Mouse (Mus musculus): Measurements from ENCODE around the gene Krt82. TPM values are rescaled to one million over a fixed set of nuclear protein-coding genes. Genes with fewer than 3 reads are reported as not detected.

Krt82 gene
- polyA plus RNA-seq, 1 experiment, result 0.05 TPM

- TF ChIP-seq CTCF (IDR thresholded peaks at IDR 0.05; ENCODE audit: borderline replicate concordance, control insufficient read depth, extremely low read depth, insufficient read depth, low read length, poor library complexity) (no peak), POLR2A (IDR thresholded peaks at IDR 0.05; ENCODE audit: control insufficient read depth, extremely low read depth, insufficient read depth, low read length, poor library complexity) (no peak)
- Histone ChIP-seq H3K27me3 (ENCODE audit: control insufficient read depth, insufficient read depth, low read length) (no peaks in the 10 kb centered on the region), H3K27ac (ENCODE audit: control insufficient read depth, insufficient read depth, low read length) (no peak overlapping the region), H3K4me1 (replicated peaks; ENCODE audit: control insufficient read depth, insufficient read depth, low read length) (no peaks in the 10 kb centered on the region), H3K4me3 (ENCODE audit: control insufficient read depth, insufficient read depth, low read length) (no peak overlapping the region), H3K36me3 (ENCODE audit: control insufficient read depth, insufficient read depth, low read length) (no peaks in the 10 kb centered on the region)
- WGBS, result 77% methylated on average over 5 of the region's 5 CpGs
- DNase-seq, result no peak
These were observed 25.0 kb upstream of the Krt82 start for GRCm38 (mm10) chr15:101575506-101575905.

- Histone ChIP-seq H3K36me3 (ENCODE audit: control insufficient read depth, insufficient read depth, low read length) (no peaks in the 10 kb centered on the region), H3K27me3 (ENCODE audit: control insufficient read depth, insufficient read depth, low read length) (no peaks in the 10 kb centered on the region), H3K4me1 (replicated peaks; ENCODE audit: control insufficient read depth, insufficient read depth, low read length) (no peaks in the 10 kb centered on the region), H3K27ac (ENCODE audit: control insufficient read depth, insufficient read depth, low read length) (no peak within 1 kb of the TSS), H3K4me3 (ENCODE audit: control insufficient read depth, insufficient read depth, low read length) (no peak within 1 kb of the TSS)
- DNase-seq, result no peak
- TF ChIP-seq POLR2A (IDR thresholded peaks at IDR 0.05; ENCODE audit: control insufficient read depth, extremely low read depth, insufficient read depth, low read length, poor library complexity), result no peak
- TF ChIP-seq CTCF (IDR thresholded peaks at IDR 0.05; ENCODE audit: borderline replicate concordance, control insufficient read depth, extremely low read depth, insufficient read depth, low read length, poor library complexity), result no peak
- WGBS, result 73% methylated on average over 15 of the region's 15 CpGs
These were observed 23.4 kb upstream of the Krt82 start, which contains the start of gene Krt75 for GRCm38 (mm10) chr15:101573796-101574345. Gene Krt75, minus strand, starts transcription at chr15:101573904.

- Histone ChIP-seq H3K4me1 (replicated peaks; ENCODE audit: control insufficient read depth, insufficient read depth, low read length) (no peaks in the 10 kb centered on the region), H3K4me3 (ENCODE audit: control insufficient read depth, insufficient read depth, low read length) (no peak overlapping the region), H3K27me3 (ENCODE audit: control insufficient read depth, insufficient read depth, low read length) (no peaks in the 10 kb centered on the region), H3K36me3 (ENCODE audit: control insufficient read depth, insufficient read depth, low read length) (no peaks in the 10 kb centered on the region), H3K27ac (ENCODE audit: control insufficient read depth, insufficient read depth, low read length) (no peak overlapping the region)
- peak; percentile 11 for DNase-seq
- 45% methylated on average over 7 of the region's 7 CpGs for WGBS
- TF ChIP-seq POLR2A (IDR thresholded peaks at IDR 0.05; ENCODE audit: control insufficient read depth, extremely low read depth, insufficient read depth, low read length, poor library complexity) (no peak), CTCF (IDR thresholded peaks at IDR 0.05; ENCODE audit: borderline replicate concordance, control insufficient read depth, extremely low read depth, insufficient read depth, low read length, poor library complexity) (peak; percentile 45; the same call in 1 of the 2 replicates)
These were observed 17.3 kb upstream of the Krt82 start for GRCm38 (mm10) chr15:101567780-101568179.

- H3K36me3 ChIP-seq (ENCODE audit: control insufficient read depth, insufficient read depth, low read length), result no peaks in the 10 kb centered on the region
- H3K4me3 ChIP-seq (ENCODE audit: control insufficient read depth, insufficient read depth, low read length), result no peak within 1 kb of the TSS
- TF ChIP-seq CTCF (IDR thresholded peaks at IDR 0.05; ENCODE audit: borderline replicate concordance, control insufficient read depth, extremely low read depth, insufficient read depth, low read length, poor library complexity) (no peak), POLR2A (IDR thresholded peaks at IDR 0.05; ENCODE audit: control insufficient read depth, extremely low read depth, insufficient read depth, low read length, poor library complexity) (no peak)
- no peaks in the 10 kb centered on the region for H3K4me1 ChIP-seq (replicated peaks; ENCODE audit: control insufficient read depth, insufficient read depth, low read length)
- H3K27ac ChIP-seq (ENCODE audit: control insufficient read depth, insufficient read depth, low read length), result no peak within 1 kb of the TSS
- WGBS, result 69% methylated on average over 5 of the region's 5 CpGs
- H3K27me3 ChIP-seq (ENCODE audit: control insufficient read depth, insufficient read depth, low read length), result no peaks in the 10 kb centered on the region
- DNase-seq, result no peak
These were observed 12.4 kb upstream of the Krt82 start, which contains the start of gene Krt90 for GRCm38 (mm10) chr15:101562850-101563249. Gene Krt90, minus strand, starts transcription at chr15:101562950.

- DNase-seq, result no peak
- TF ChIP-seq POLR2A (IDR thresholded peaks at IDR 0.05; ENCODE audit: control insufficient read depth, extremely low read depth, insufficient read depth, low read length, poor library complexity) (no peak), CTCF (IDR thresholded peaks at IDR 0.05; ENCODE audit: borderline replicate concordance, control insufficient read depth, extremely low read depth, insufficient read depth, low read length, poor library complexity) (no peak)
- 19% methylated on average over 7 of the region's 7 CpGs for WGBS
- Histone ChIP-seq H3K4me3 (ENCODE audit: control insufficient read depth, insufficient read depth, low read length) (no peak overlapping the region), H3K4me1 (replicated peaks; ENCODE audit: control insufficient read depth, insufficient read depth, low read length) (no peaks in the 10 kb centered on the region), H3K27me3 (ENCODE audit: control insufficient read depth, insufficient read depth, low read length) (no peaks in the 10 kb centered on the region), H3K36me3 (ENCODE audit: control insufficient read depth, insufficient read depth, low read length) (no peaks in the 10 kb centered on the region), H3K27ac (ENCODE audit: control insufficient read depth, insufficient read depth, low read length) (no peak overlapping the region)
These were observed 7.7 kb upstream of the Krt82 start for GRCm38 (mm10) chr15:101558034-101558646.

- no peak overlapping the region for H3K4me3 ChIP-seq (ENCODE audit: control insufficient read depth, insufficient read depth, low read length)
- under 1% methylated on average over 11 of the region's 11 CpGs for WGBS
- H3K4me1 ChIP-seq (replicated peaks; ENCODE audit: control insufficient read depth, insufficient read depth, low read length), result no peaks in the 10 kb centered on the region
- no peaks in the 10 kb centered on the region for H3K36me3 ChIP-seq (ENCODE audit: control insufficient read depth, insufficient read depth, low read length)
- H3K27ac ChIP-seq (ENCODE audit: control insufficient read depth, insufficient read depth, low read length), result no peak overlapping the region
- DNase-seq, result peak; percentile 60
- no peaks in the 10 kb centered on the region for H3K27me3 ChIP-seq (ENCODE audit: control insufficient read depth, insufficient read depth, low read length)
- TF ChIP-seq POLR2A (IDR thresholded peaks at IDR 0.05; ENCODE audit: control insufficient read depth, extremely low read depth, insufficient read depth, low read length, poor library complexity), result no peak
- TF ChIP-seq CTCF (IDR thresholded peaks at IDR 0.05; ENCODE audit: borderline replicate concordance, control insufficient read depth, extremely low read depth, insufficient read depth, low read length, poor library complexity), result no peak
These were observed 2.7 kb upstream of the Krt82 start for GRCm38 (mm10) chr15:101553169-101553568.
